In the genomic region with DNA sequence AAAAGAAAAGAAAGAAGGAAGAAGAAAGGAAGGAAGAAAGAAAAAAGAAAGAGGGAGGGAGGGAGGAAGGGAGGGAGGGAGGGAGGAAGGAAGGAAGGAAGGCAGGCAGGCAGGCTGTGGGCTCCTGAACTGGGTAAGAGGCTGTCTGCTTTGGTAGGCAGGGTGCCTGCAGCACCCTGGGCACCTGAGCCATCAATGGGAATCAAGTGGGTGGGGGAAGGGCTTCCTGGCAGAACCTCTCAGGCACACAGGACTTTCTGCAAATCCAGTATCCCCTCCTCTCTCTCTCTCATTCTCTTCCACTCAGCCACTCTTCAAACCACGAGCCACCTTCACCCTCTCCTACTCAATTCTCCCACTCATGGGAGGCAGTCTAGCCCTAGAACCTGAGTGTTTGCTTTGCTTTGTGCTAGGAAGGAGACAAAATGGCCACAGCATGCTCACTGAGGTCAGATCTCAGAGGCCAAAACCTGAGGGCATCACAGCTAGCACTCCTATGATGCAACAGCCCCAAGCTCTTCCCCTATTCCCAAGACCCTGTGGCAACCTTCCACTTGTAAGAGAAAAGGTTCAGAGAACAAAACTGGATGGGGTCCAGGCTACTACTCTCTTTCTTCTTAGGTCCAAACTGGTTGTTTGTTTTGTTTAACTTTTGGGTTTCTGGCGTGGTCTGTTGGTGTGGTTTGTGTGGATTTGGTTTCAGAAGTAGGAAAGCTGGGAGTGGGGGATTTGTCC, we compare ENCODE assay signal across 9 mouse cellular contexts. TPM values are rescaled to one million over a fixed set of nuclear protein-coding genes. Genes with fewer than 3 reads are reported as not detected.
DNase-seq lines count a peak whose midpoint lies in the region; ATAC-seq lines count a peak whose summit lies in the region.
"Had no signal": no experiment of that assay in that cellular context is flagged by ENCODE, and none has a peak within 500 bp of the region (broad histone marks: within the 10 kb centered on the region; RNA-seq: fewer than 3 reads in every experiment).

No protein-coding gene starts in this region.

- ATAC-seq in megakaryocyte, adult 5-6 weeks (ENCODE audit: poor library complexity, severe bottlenecking): peak; percentile 32

- peak; percentile 35 for DNase-seq in 416B (ENCODE audit: low read depth)
- DNase-seq in MN1 (ENCODE audit: low spot score): peak; percentile 61
- DNase-seq in lung, adult 18-20 months: peak; percentile 87 to 92
- no peak for DNase-seq in layer of hippocampus, postnatal 10 days (ENCODE audit: low spot score in 2 of 2)
- no peak for DNase-seq in left cerebral cortex, adult 9 months (ENCODE audit: low spot score in 2 of 2)
- DNase-seq in testis, postnatal 14 days (ENCODE audit: low spot score): no peak
- DNase-seq: cerebellum, adult 8-10 months; liver, embryonic 13.5 days had no signal

RNA-seq across cellular contexts. Expression of a gene that starts 9.6 kb away (rescaled TPM):
- 19.1 and 20.8 TPM in 2 replicates for total RNA-seq in megakaryocyte, adult 5-6 weeks (2015)
- total RNA-seq in megakaryocyte, adult 5-6 weeks (2017): 28.1 and 35.0 TPM in 2 replicates
- 10 to 100 TPM; 84.8 to 89.2 TPM for total RNA-seq in layer of hippocampus, postnatal 10 days (2021)

Comparison
In these comparisons a context has a peak if more than half of its experiments do, and no peak if none do; other contexts are left out.
1. DNase-seq: peak in 416B (single experiment), MN1 (single experiment) and lung, adult 18-20 months (2 of 2); none in layer of hippocampus, postnatal 10 days (0 of 2), left cerebral cortex, adult 9 months (0 of 2) and testis, postnatal 14 days (single experiment).